Mouse (Mus musculus) ES-Bruce4 (cell line): ENCODE data around the gene Cyp17a1. TPM values are rescaled to one million over a fixed set of nuclear protein-coding genes. Genes with fewer than 3 reads are reported as not detected.
A peak's percentile ranks its signal among the peaks of the same experiment; 100 is the strongest.

ENCODE experiments used
- H3K27ac ChIP-seq: 2 replicates; pipeline ENCODE4 v1.5.1; 2012; ENCODE audit warnings: low read length, inconsistent platforms; ENCODE audit not compliant: insufficient read depth
- H3K27me3 ChIP-seq: 2 replicates; pipeline ENCODE4 v1.6.1; 2012; ENCODE audit warnings: mild to moderate bottlenecking, low read length, inconsistent platforms; ENCODE audit not compliant: control insufficient read depth, poor library complexity, insufficient read depth, severe bottlenecking
- H3K36me3 ChIP-seq: 2 replicates; pipeline ENCODE4 v1.6.1; 2012; ENCODE audit warnings: inconsistent platforms, mild to moderate bottlenecking, low read length, moderate library complexity; ENCODE audit not compliant: control insufficient read depth, poor library complexity, insufficient read depth, severe bottlenecking
- H3K4me1 ChIP-seq: one replicate; pipeline ENCODE4 v1.8.1; 2011; ENCODE audit warnings: low read length; ENCODE audit not compliant: control insufficient read depth, insufficient read depth
- H3K4me3 ChIP-seq: 2 replicates; pipeline ENCODE4 v1.5.1; 2011; ENCODE audit warnings: low read depth, mild to moderate bottlenecking, low read length
- H3K9ac ChIP-seq: 2 replicates; pipeline ENCODE4 v1.6.1; 2012; ENCODE audit warnings: low read depth, mild to moderate bottlenecking, inconsistent platforms; ENCODE audit not compliant: poor library complexity, severe bottlenecking
- H3K9me3 ChIP-seq: replicated peaks from 2 replicates; pipeline ENCODE4 v1.6.1; 2012; ENCODE audit warnings: mild to moderate bottlenecking, low read length, inconsistent platforms; ENCODE audit not compliant: control insufficient read depth, poor library complexity, insufficient read depth, severe bottlenecking
- CTCF ChIP-seq: IDR thresholded peaks from one replicate; pipeline ENCODE4 v1.8.1; 2011; ENCODE audit warnings: low read depth, low read length
- EP300 ChIP-seq: IDR thresholded peaks from 2 replicates; pipeline ENCODE4 v1.6.1; 2011; ENCODE audit warnings: low read depth, low read length; ENCODE audit not compliant: insufficient read depth
- POLR2A ChIP-seq: IDR thresholded peaks from one replicate; pipeline ENCODE4 v1.8.1; 2011; ENCODE audit warnings: low read length; ENCODE audit not compliant: insufficient read depth
- polyA plus RNA-seq: library from polyadenylated mRNA; stranded (reverse); fragments of >200 nt; gene quantifications from 2 replicates; pipeline ENCODE4 v1.2.4, GENCODE M21; 2011; ENCODE audit warnings: low read depth; ENCODE audit not compliant: missing spikeins, insufficient read depth, insufficient read length

Gene Cyp17a1
- polyA plus RNA-seq, 1 experiment, result not detected

GRCm38 (mm10) chr19:46623194-46623667 lies 49.7 kb downstream of the Cyp17a1 start:
- Histone ChIP-seq H3K9me3 (no peaks in the 10 kb centered on the region), H3K36me3 (no peaks in the 10 kb centered on the region), H3K27ac (no peak overlapping the region), H3K27me3 (no peaks in the 10 kb centered on the region), H3K4me1 (peaks cover 7% of the 10 kb centered on the region), H3K4me3 (peak overlapping the region; percentile 33), H3K9ac (0 out of 2 replicates have a peak overlapping the region, but pooled peaks have one; percentile 19)
- no peak for TF ChIP-seq POLR2A
- no peak for TF ChIP-seq EP300
- TF ChIP-seq CTCF, result no peak

- H3K4me1 ChIP-seq, result peaks cover 7% of the 10 kb centered on the region
- no peak overlapping the region for H3K4me3 ChIP-seq
- H3K27ac ChIP-seq, result no peak overlapping the region
- no peak for TF ChIP-seq POLR2A
- no peak for TF ChIP-seq EP300
- TF ChIP-seq CTCF, result no peak
- H3K27me3 ChIP-seq, result no peaks in the 10 kb centered on the region
- H3K9ac ChIP-seq, result 0 out of 2 replicates have a peak overlapping the region, but pooled peaks have one; percentile 19
- H3K36me3 ChIP-seq, result no peaks in the 10 kb centered on the region
- no peaks in the 10 kb centered on the region for H3K9me3 ChIP-seq
These were observed 50.2 kb downstream of the Cyp17a1 start for GRCm38 (mm10) chr19:46622659-46623193.

GRCm38 (mm10) chr19:46621236-46622183 lies 51.5 kb downstream of the Cyp17a1 start:
- no peak overlapping the region for H3K27ac ChIP-seq
- H3K4me1 ChIP-seq, result peaks cover 11% of the 10 kb centered on the region
- no peaks in the 10 kb centered on the region for H3K27me3 ChIP-seq
- H3K4me3 ChIP-seq, result no peak overlapping the region
- no peaks in the 10 kb centered on the region for H3K36me3 ChIP-seq
- H3K9me3 ChIP-seq, result no peaks in the 10 kb centered on the region
- no peak for TF ChIP-seq POLR2A
- no peak overlapping the region for H3K9ac ChIP-seq

GRCm38 (mm10) chr19:46620016-46620808 lies 52.8 kb downstream of the Cyp17a1 start:
- TF ChIP-seq POLR2A (no peak), EP300 (no peak), CTCF (no peak)
- Histone ChIP-seq H3K9me3 (no peaks in the 10 kb centered on the region), H3K27ac (no peak overlapping the region), H3K4me3 (no peak overlapping the region), H3K4me1 (peaks cover 15% of the 10 kb centered on the region), H3K27me3 (no peaks in the 10 kb centered on the region), H3K36me3 (no peaks in the 10 kb centered on the region), H3K9ac (no peak overlapping the region)

DNA sequence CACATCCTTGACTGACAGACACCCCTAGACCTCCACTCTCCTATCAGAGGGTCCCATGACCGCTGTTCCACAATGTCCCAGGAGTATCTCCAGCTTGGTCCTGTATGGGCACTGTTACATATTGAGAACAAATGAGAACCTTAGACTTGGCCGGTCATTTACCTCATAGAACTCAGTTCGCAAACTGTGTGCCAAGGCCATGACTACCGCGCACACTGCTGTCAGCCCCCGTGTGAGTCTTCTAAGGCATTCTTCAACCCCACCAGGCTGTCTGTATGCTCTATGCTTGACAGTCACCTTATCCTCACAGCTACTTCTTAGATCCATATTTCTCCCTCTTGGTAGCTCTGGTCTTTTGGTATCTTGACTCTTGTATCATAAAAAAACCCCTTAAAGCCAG lies 53.5 kb downstream of the Cyp17a1 start:
- Histone ChIP-seq H3K36me3 (no peaks in the 10 kb centered on the region), H3K4me3 (no peak overlapping the region), H3K27ac (no peak overlapping the region), H3K4me1 (peaks cover 15% of the 10 kb centered on the region), H3K9me3 (no peaks in the 10 kb centered on the region), H3K9ac (no peak overlapping the region), H3K27me3 (no peaks in the 10 kb centered on the region)
- TF ChIP-seq POLR2A, result no peak
- no peak for TF ChIP-seq CTCF
- no peak for TF ChIP-seq EP300
